In the genomic region with DNA sequence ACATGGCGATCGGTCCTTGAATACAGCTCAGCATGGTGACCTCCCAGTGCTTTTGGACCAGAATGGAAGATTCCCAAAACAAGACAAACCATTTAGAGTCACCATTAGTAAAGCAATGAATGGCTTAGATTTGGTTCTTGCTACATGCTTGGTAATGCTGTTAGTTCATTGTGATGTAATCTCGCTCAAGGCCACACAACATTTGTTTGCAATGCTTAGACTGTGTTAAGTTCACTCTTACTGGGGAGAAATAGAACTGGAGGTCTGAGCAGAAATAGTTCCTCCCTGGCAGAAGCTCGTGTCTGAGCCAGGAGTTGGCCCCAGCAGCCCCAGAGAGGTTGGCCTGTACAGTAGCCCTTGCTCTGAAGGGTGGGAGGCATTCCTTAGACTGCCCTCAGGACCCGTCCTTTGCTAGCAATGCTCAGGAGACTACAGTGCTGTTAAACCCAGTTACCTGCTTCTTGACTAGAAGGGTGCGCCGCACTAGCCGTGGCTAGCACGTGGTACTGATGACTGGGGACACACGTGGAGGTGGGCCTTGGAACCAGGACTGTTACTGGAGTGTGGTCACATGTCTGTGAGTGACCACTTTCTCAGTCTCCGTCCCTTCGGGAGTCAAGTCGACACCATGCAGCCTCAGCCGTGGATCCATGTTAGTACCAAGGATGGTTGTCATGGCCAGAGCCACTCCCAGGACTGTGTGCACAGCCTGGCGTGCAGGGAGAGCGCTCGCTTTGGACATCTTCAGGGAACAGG, we compare ENCODE assay signal across 21 mouse cellular contexts. TPM values are rescaled to one million over a fixed set of nuclear protein-coding genes. Genes with fewer than 3 reads are reported as not detected.
A peak's percentile ranks its signal among the peaks of the same experiment; 100 is the strongest.
DNase-seq lines count a peak whose midpoint lies in the region; ATAC-seq and TF ChIP-seq lines count a peak whose summit lies in the region.
"Had no signal": no experiment of that assay in that cellular context is flagged by ENCODE, and none has a peak within 500 bp of the region (broad histone marks: within the 10 kb centered on the region; RNA-seq: fewer than 3 reads in every experiment).

No protein-coding gene starts in this region.

- DNase-seq in forebrain, embryonic 11.5 days (ENCODE audit: low spot score), result no peak
- no peak for DNase-seq in forebrain, embryonic 10.5 days (ENCODE audit: extremely low spot score, low spot score)
- no peak for DNase-seq in layer of hippocampus, adult 2 months (ENCODE audit: low spot score in 2 of 2)
- no peak for DNase-seq in layer of hippocampus, adult 9-10 months (ENCODE audit: low spot score)
- no peak for DNase-seq in MEL (ENCODE audit: low read depth, low spot score)
- no peak for DNase-seq in liver, embryonic 13.5 days
- no peak for DNase-seq in spleen, adult 12 weeks (ENCODE audit: low spot score)
- DNase-seq: cerebellum, adult 18-20 months; heart, adult 2 months; heart, postnatal 4 days; kidney, adult 11 months; kidney, postnatal 25 days; spleen, adult 18-20 months had no signal

- H3K27ac ChIP-seq in forebrain, embryonic 11.5 days (ENCODE audit: low read depth, low read length), result no peak overlapping the region
- H3K27ac ChIP-seq in forebrain, embryonic 10.5 days, result no peak overlapping the region
- H3K27ac ChIP-seq in layer of hippocampus, adult 2 months, result peak overlapping the region; percentile 56
- peak overlapping the region; percentile 27; the same call in 1 of the 2 replicates for H3K27ac ChIP-seq in MEL (ENCODE audit: control insufficient read depth, low read depth, low read length)
- H3K27ac ChIP-seq in liver, embryonic 13.5 days, result peak overlapping the region; percentile 91
- no peak overlapping the region for H3K27ac ChIP-seq in intestine, postnatal 0 days (ENCODE audit: low read depth, low read length)
- H3K27ac ChIP-seq: heart, adult 2 months; lung, embryonic 15.5 days had no signal

- TF ChIP-seq CTCF in layer of hippocampus, adult 2 months (conservative IDR thresholded peaks at IDR 0.05), result no peak
- no peak for TF ChIP-seq CTCF in MEL (IDR thresholded peaks at IDR 0.05 in 2 of 3, conservative IDR thresholded peaks at IDR 0.05 in 1 of 3; ENCODE audit: control insufficient read depth in 1 of 3, insufficient read depth in 1 of 3, low read depth in 2 of 3, low read length in 3 of 3, poor library complexity in 1 of 3, severe bottlenecking in 1 of 3)
- TF ChIP-seq CTCF in intestine, postnatal 0 days (IDR thresholded peaks at IDR 0.05; ENCODE audit: low read depth), result no peak

- 93% methylated on average over 17 of the region's 17 CpGs for WGBS in forebrain, embryonic 11.5 days
- WGBS in forebrain, embryonic 10.5 days, result 92% methylated on average over 17 of the region's 17 CpGs
- 88% methylated on average over 17 of the region's 17 CpGs for WGBS in liver, embryonic 13.5 days (ENCODE audit: insufficient replicate concordance)
- 86% methylated on average over 17 of the region's 17 CpGs for WGBS in intestine, postnatal 0 days

- H3K4me1 ChIP-seq in forebrain, embryonic 11.5 days (replicated peaks; ENCODE audit: control insufficient read depth, insufficient read depth, low read length), result no peaks in the 10 kb centered on the region
- 0 out of 2 replicates have a peak, but pooled peaks cover 5% of the 10 kb centered on the region for H3K4me1 ChIP-seq in forebrain, embryonic 10.5 days
- peaks cover 23 to 35% of the 10 kb centered on the region in 2 experiments for H3K4me1 ChIP-seq in MEL (ENCODE audit: control insufficient read depth in 1 of 2, insufficient read depth in 2 of 2, low read length in 2 of 2)
- peaks cover 90% of the 10 kb centered on the region for H3K4me1 ChIP-seq in liver, embryonic 13.5 days (replicated peaks)
- no peaks in the 10 kb centered on the region for H3K4me1 ChIP-seq in intestine, postnatal 0 days (replicated peaks; ENCODE audit: control insufficient read depth, insufficient read depth, low read length)

- 0 out of 2 replicates have a peak, but pooled peaks have one; percentile 16 for ATAC-seq in forebrain, embryonic 11.5 days (replicated peaks; ENCODE audit: low FRiP score)
- no peak for ATAC-seq in liver, embryonic 13.5 days (ENCODE audit: low read depth)
- no peak for ATAC-seq in intestine, postnatal 0 days
- ATAC-seq: forebrain, embryonic 14.5 days had no signal

- H3K9me3 ChIP-seq in forebrain, embryonic 11.5 days (ENCODE audit: control insufficient read depth, low read length), result no peaks in the 10 kb centered on the region; the same call in 1 of the 2 replicates
- peaks cover 6% of the 10 kb centered on the region for H3K9me3 ChIP-seq in forebrain, embryonic 10.5 days
- H3K9me3 ChIP-seq in MEL (replicated peaks; ENCODE audit: insufficient read depth, low read length), result no peaks in the 10 kb centered on the region
- H3K9me3 ChIP-seq in liver, embryonic 13.5 days (replicated peaks), result no peaks in the 10 kb centered on the region
- no peaks in the 10 kb centered on the region for H3K9me3 ChIP-seq in intestine, postnatal 0 days (ENCODE audit: control insufficient read depth)
- H3K9me3 ChIP-seq: lung, embryonic 15.5 days had no signal

- H3K9ac ChIP-seq in forebrain, embryonic 11.5 days (ENCODE audit: low read length), result no peak overlapping the region
- no peak overlapping the region for H3K9ac ChIP-seq in MEL (ENCODE audit: control insufficient read depth, low read depth, low read length, poor library complexity, severe bottlenecking)
- H3K9ac ChIP-seq in liver, embryonic 13.5 days, result peak overlapping the region; percentile 14; the same call in 1 of the 2 replicates
- H3K9ac ChIP-seq in intestine, postnatal 0 days (ENCODE audit: low read depth, low read length), result no peak overlapping the region
- H3K9ac ChIP-seq: lung, embryonic 15.5 days had no signal

- H3K36me3 ChIP-seq in forebrain, embryonic 11.5 days (ENCODE audit: control insufficient read depth, insufficient read depth, low read length), result no peaks in the 10 kb centered on the region; the same call in 1 of the 2 replicates
- peaks cover 76% of the 10 kb centered on the region for H3K36me3 ChIP-seq in forebrain, embryonic 10.5 days (replicated peaks)
- H3K36me3 ChIP-seq in MEL (ENCODE audit: control insufficient read depth in 1 of 2, insufficient read depth in 2 of 2, low read length in 2 of 2), result peaks cover 26 to 29% of the 10 kb centered on the region in 2 experiments
- H3K36me3 ChIP-seq in liver, embryonic 13.5 days, result peaks cover 33% of the 10 kb centered on the region
- peaks cover 12% of the 10 kb centered on the region; the same call in 1 of the 2 replicates for H3K36me3 ChIP-seq in intestine, postnatal 0 days (ENCODE audit: control insufficient read depth, insufficient read depth)

- H3K4me2 ChIP-seq in forebrain, embryonic 11.5 days (ENCODE audit: low read depth, low read length, severe bottlenecking), result no peak overlapping the region
- H3K4me2 ChIP-seq in liver, embryonic 13.5 days, result no peak overlapping the region; the same call in 1 of the 2 replicates
- no peak overlapping the region for H3K4me2 ChIP-seq in intestine, postnatal 0 days (replicated peaks; ENCODE audit: low read depth)
- H3K4me2 ChIP-seq: lung, embryonic 15.5 days had no signal

- no peaks in the 10 kb centered on the region for H3K27me3 ChIP-seq in forebrain, embryonic 11.5 days (ENCODE audit: control insufficient read depth, insufficient read depth, low read length)
- H3K27me3 ChIP-seq in forebrain, embryonic 10.5 days (ENCODE audit: poor library complexity, severe bottlenecking), result no peaks in the 10 kb centered on the region
- H3K27me3 ChIP-seq in MEL (ENCODE audit: control insufficient read depth in 1 of 2, insufficient read depth in 2 of 2, low read length in 2 of 2), result no peaks in the 10 kb centered on the region
- no peaks in the 10 kb centered on the region for H3K27me3 ChIP-seq in liver, embryonic 13.5 days
- no peaks in the 10 kb centered on the region for H3K27me3 ChIP-seq in intestine, postnatal 0 days (replicated peaks; ENCODE audit: control insufficient read depth, insufficient read depth, low read length)
- H3K27me3 ChIP-seq: lung, embryonic 15.5 days had no signal

- TF ChIP-seq EP300 in MEL (IDR thresholded peaks at IDR 0.05; ENCODE audit: low read depth in 1 of 2, low read length in 2 of 2), result no peak

- no peak overlapping the region for H3K4me3 ChIP-seq in forebrain, embryonic 11.5 days (ENCODE audit: low read depth, low read length)
- no peak overlapping the region for H3K4me3 ChIP-seq in forebrain, embryonic 10.5 days
- H3K4me3 ChIP-seq in layer of hippocampus, adult 2 months, result no peak overlapping the region
- H3K4me3 ChIP-seq in MEL (ENCODE audit: control insufficient read depth in 1 of 2, insufficient read depth in 1 of 2, low read depth in 2 of 2, low read length in 2 of 2), result no peak overlapping the region
- H3K4me3 ChIP-seq in liver, embryonic 13.5 days (replicated peaks), result no peak overlapping the region
- H3K4me3 ChIP-seq in intestine, postnatal 0 days (ENCODE audit: low read depth, low read length), result no peak overlapping the region
- H3K4me3 ChIP-seq: heart, adult 2 months; lung, embryonic 15.5 days; myocyte had no signal

- no peak for TF ChIP-seq RAD21 in MEL (IDR thresholded peaks at IDR 0.05; ENCODE audit: low read depth, low read length)

- H3K79me2 ChIP-seq in MEL (ENCODE audit: control insufficient read depth, insufficient read depth, low read length, poor library complexity), result peaks cover 68% of the 10 kb centered on the region

- TF ChIP-seq POLR2A in MEL (IDR thresholded peaks at IDR 0.05; ENCODE audit: control insufficient read depth in 1 of 2, insufficient read depth in 1 of 2, low read depth in 1 of 2, low read length in 2 of 2, poor library complexity in 1 of 2), result no peak; a peak in 2 of 4 replicates

RNA-seq across cellular contexts. Expression of a gene that starts 10.6 kb away (rescaled TPM):
- 25.3 and 27.7 TPM in 2 replicates for polyA plus RNA-seq in forebrain, embryonic 11.5 days (2014; fragmentation: Nextera tagmentation; extraction: Ambion mirVana)
- 21.2 and 22.7 TPM in 2 replicates for polyA plus RNA-seq in forebrain, embryonic 10.5 days (2016; fragmentation: Nextera tagmentation; extraction: Ambion mirVana)
- 10 to 100 TPM; 76.0 to 76.9 TPM for total RNA-seq in layer of hippocampus, adult 2 months (2021)
- total RNA-seq in MEL (2012; rRNA removed), result 99.5 and 102 TPM in 2 replicates
- polyA plus RNA-seq in MEL (2012; ENCODE audit: insufficient read depth in 1 of 2, insufficient read length in 2 of 2, low read depth in 1 of 2, low replicate concordance in 2 of 2, missing spikeins in 1 of 2), result 100 to 1,000 TPM in 1 of 2 experiments, 10 to 100 TPM in 1; 69.0 to 410 TPM
- polyA plus RNA-seq in liver, embryonic 13.5 days (2015; fragmentation: Nextera tagmentation; extraction: Ambion mirVana), result 4.8 and 6.1 TPM in 2 replicates
- 4.9 and 5.6 TPM in 2 replicates for polyA plus RNA-seq in intestine, postnatal 0 days (2015; fragmentation: Nextera tagmentation; extraction: Ambion mirVana)

RNA-seq across cellular contexts. Expression of a gene that starts 31.3 kb away (rescaled TPM):
- polyA plus RNA-seq in forebrain, embryonic 11.5 days (2014; fragmentation: Nextera tagmentation; extraction: Ambion mirVana), result 186 and 217 TPM in 2 replicates
- polyA plus RNA-seq in forebrain, embryonic 10.5 days (2016; fragmentation: Nextera tagmentation; extraction: Ambion mirVana), result 172 and 182 TPM in 2 replicates
- 10 to 100 TPM; 90.3 to 99.5 TPM for total RNA-seq in layer of hippocampus, adult 2 months (2021)
- total RNA-seq in MEL (2012; rRNA removed), result 65.2 and 67.8 TPM in 2 replicates
- polyA plus RNA-seq in MEL (2012; ENCODE audit: insufficient read depth in 1 of 2, insufficient read length in 2 of 2, low read depth in 1 of 2, low replicate concordance in 2 of 2, missing spikeins in 1 of 2), result 100 to 1,000 TPM in 1 of 2 experiments, not detected in 1; 261 TPM
- 47.9 and 50.4 TPM in 2 replicates for polyA plus RNA-seq in liver, embryonic 13.5 days (2015; fragmentation: Nextera tagmentation; extraction: Ambion mirVana)
- 90.4 and 96.8 TPM in 2 replicates for polyA plus RNA-seq in intestine, postnatal 0 days (2015; fragmentation: Nextera tagmentation; extraction: Ambion mirVana)

RNA-seq across cellular contexts. Expression of a gene that starts 34.4 kb away (rescaled TPM):
- polyA plus RNA-seq in forebrain, embryonic 11.5 days (2014; fragmentation: Nextera tagmentation; extraction: Ambion mirVana), result not detected in 2 replicates
- not detected in 2 replicates for polyA plus RNA-seq in forebrain, embryonic 10.5 days (2016; fragmentation: Nextera tagmentation; extraction: Ambion mirVana)
- total RNA-seq in layer of hippocampus, adult 2 months (2021), result 1 to 10 TPM in 1 of 2 experiments, under 1 TPM in 1; 0.81 to 2.1 TPM
- 0.59 and 0.65 TPM in 2 replicates for total RNA-seq in MEL (2012; rRNA removed)
- under 1 TPM in 1 of 2 experiments, not detected in 1; 0.43 TPM for polyA plus RNA-seq in MEL (2012; ENCODE audit: insufficient read depth in 1 of 2, insufficient read length in 2 of 2, low read depth in 1 of 2, low replicate concordance in 2 of 2, missing spikeins in 1 of 2)
- not detected in 2 replicates for polyA plus RNA-seq in liver, embryonic 13.5 days (2015; fragmentation: Nextera tagmentation; extraction: Ambion mirVana)
- polyA plus RNA-seq in intestine, postnatal 0 days (2015; fragmentation: Nextera tagmentation; extraction: Ambion mirVana), result not detected in 2 replicates
- total RNA-seq: common myeloid progenitor, adult 5-6 weeks; gastrocnemius, adult 8-10 months had no signal
- polyA plus RNA-seq: embryonic facial prominence, embryonic 14.5 days; forebrain, embryonic 14.5 days; heart, adult 2 months; lung, embryonic 15.5 days; stomach, embryonic 16.5 days had no signal

RNA-seq across cellular contexts. Expression of a gene that starts 37.4 kb away (rescaled TPM):
- polyA plus RNA-seq in forebrain, embryonic 11.5 days (2014; fragmentation: Nextera tagmentation; extraction: Ambion mirVana), result 61.3 and 66.5 TPM in 2 replicates
- polyA plus RNA-seq in forebrain, embryonic 10.5 days (2016; fragmentation: Nextera tagmentation; extraction: Ambion mirVana), result 59.2 and 59.5 TPM in 2 replicates
- 10 to 100 TPM; 11.9 to 12.9 TPM for total RNA-seq in layer of hippocampus, adult 2 months (2021)
- 419 and 438 TPM in 2 replicates for total RNA-seq in MEL (2012; rRNA removed)
- 100 to 1,000 TPM in 1 of 2 experiments, not detected in 1; 282 TPM for polyA plus RNA-seq in MEL (2012; ENCODE audit: insufficient read depth in 1 of 2, insufficient read length in 2 of 2, low read depth in 1 of 2, low replicate concordance in 2 of 2, missing spikeins in 1 of 2)
- 84.5 and 94.1 TPM in 2 replicates for polyA plus RNA-seq in liver, embryonic 13.5 days (2015; fragmentation: Nextera tagmentation; extraction: Ambion mirVana)
- 1,918 and 1,992 TPM in 2 replicates for polyA plus RNA-seq in intestine, postnatal 0 days (2015; fragmentation: Nextera tagmentation; extraction: Ambion mirVana)

RNA-seq across cellular contexts. Expression of a gene that starts 47.5 kb away (rescaled TPM):
- 57.2 and 58.2 TPM in 2 replicates for polyA plus RNA-seq in forebrain, embryonic 11.5 days (2014; fragmentation: Nextera tagmentation; extraction: Ambion mirVana)
- polyA plus RNA-seq in forebrain, embryonic 10.5 days (2016; fragmentation: Nextera tagmentation; extraction: Ambion mirVana), result 66.4 and 69.6 TPM in 2 replicates
- 1 to 10 TPM; 1.3 to 1.4 TPM for total RNA-seq in layer of hippocampus, adult 2 months (2021)
- 40.6 and 50.7 TPM in 2 replicates for total RNA-seq in MEL (2012; rRNA removed)
- 10 to 100 TPM in 1 of 2 experiments, not detected in 1; 74.7 TPM for polyA plus RNA-seq in MEL (2012; ENCODE audit: insufficient read depth in 1 of 2, insufficient read length in 2 of 2, low read depth in 1 of 2, low replicate concordance in 2 of 2, missing spikeins in 1 of 2)
- polyA plus RNA-seq in liver, embryonic 13.5 days (2015; fragmentation: Nextera tagmentation; extraction: Ambion mirVana), result 12.0 and 12.9 TPM in 2 replicates
- polyA plus RNA-seq in intestine, postnatal 0 days (2015; fragmentation: Nextera tagmentation; extraction: Ambion mirVana), result 5.5 and 6.8 TPM in 2 replicates

Comparison
In these comparisons a context has a peak if more than half of its experiments do, and no peak if none do; other contexts are left out.
1. H3K27ac ChIP-seq: peak in layer of hippocampus, adult 2 months (single experiment), MEL (single experiment) and liver, embryonic 13.5 days (single experiment); none in forebrain, embryonic 11.5 days (single experiment), forebrain, embryonic 10.5 days (single experiment) and intestine, postnatal 0 days (single experiment).